ENCODE assay signal across 17 mouse cellular contexts in genomic region chr19:47534131-47534530, GRCm38 (mm10). TPM values are rescaled to one million over a fixed set of nuclear protein-coding genes. Genes with fewer than 3 reads are reported as not detected.
DNase-seq lines count a peak whose midpoint lies in the region.
"Had no signal": no experiment of that assay in that cellular context is flagged by ENCODE, and none has a peak within 500 bp of the region (broad histone marks: within the 10 kb centered on the region; RNA-seq: fewer than 3 reads in every experiment).

No protein-coding gene starts in this region.

- DNase-seq in heart, postnatal 4 days = peak; percentile 31
- DNase-seq in heart, postnatal 25 days (ENCODE audit: low spot score) = no peak
- peak; percentile 42 to 75 for DNase-seq in left cerebral cortex, postnatal 14 days (ENCODE audit: low spot score in 2 of 2)
- DNase-seq in left cerebral cortex, adult 11 months (ENCODE audit: low spot score) = no peak
- DNase-seq in 3T3-L1 (ENCODE audit: low read depth, low spot score) = peak; percentile 74
- peak; percentile 58 for DNase-seq in adipocyte (ENCODE audit: low spot score)
- DNase-seq in thymus, postnatal 36 days = no peak
- DNase-seq in spleen, postnatal 14 days (ENCODE audit: low spot score in 2 of 2) = no peak
- DNase-seq: adrenal gland, postnatal 10 days; B cell, adult 2 months; cerebellum, adult 2 months; cerebellum, postnatal 25 days; heart, postnatal 14 days; liver, postnatal 0 days; lung, postnatal 14 days; right cerebral cortex, postnatal 4 days; thymus, adult 2 months had no signal

- intact Hi-C loops in heart, postnatal 25 days (cut with DNase I) = loop anchor here (2.0 to 10.0 kb wide), 2 partner anchors 19 to 201 kb away; partner anchors contain the start of gene Sfr1
- intact Hi-C loops in left cerebral cortex, postnatal 14 days (cut with DNase I) = no loop called here

RNA-seq across cellular contexts. Expression of gene Stn1, which starts 3.2 kb away (rescaled TPM):
- 10 to 100 TPM; 23.1 to 26.3 TPM for total RNA-seq in heart, postnatal 4 days (2021)
- total RNA-seq in heart, postnatal 25 days (2021) = 10 to 100 TPM; 17.8 to 18.9 TPM
- total RNA-seq in left cerebral cortex, postnatal 14 days (2021) = 10 to 100 TPM; 28.5 to 29.9 TPM

RNA-seq across cellular contexts. Expression of gene Slk, which starts 45.3 kb away (rescaled TPM):
- 100 to 1,000 TPM; 131 to 139 TPM for total RNA-seq in heart, postnatal 4 days (2021)
- total RNA-seq in heart, postnatal 25 days (2021) = 10 to 100 TPM; 84.7 to 94.1 TPM
- total RNA-seq in left cerebral cortex, postnatal 14 days (2021) = 10 to 100 TPM; 44.4 to 47.0 TPM

Comparison
In these comparisons a context has a peak if more than half of its experiments do, and no peak if none do; other contexts are left out.
1. DNase-seq: peak in heart, postnatal 4 days (single experiment), left cerebral cortex, postnatal 14 days (2 of 2), 3T3-L1 (single experiment) and adipocyte (single experiment); none in heart, postnatal 25 days (single experiment), left cerebral cortex, adult 11 months (single experiment), thymus, postnatal 36 days (0 of 2) and spleen, postnatal 14 days (0 of 2).